ENCODE assay signal across 37 mouse cellular contexts in the genomic region with DNA sequence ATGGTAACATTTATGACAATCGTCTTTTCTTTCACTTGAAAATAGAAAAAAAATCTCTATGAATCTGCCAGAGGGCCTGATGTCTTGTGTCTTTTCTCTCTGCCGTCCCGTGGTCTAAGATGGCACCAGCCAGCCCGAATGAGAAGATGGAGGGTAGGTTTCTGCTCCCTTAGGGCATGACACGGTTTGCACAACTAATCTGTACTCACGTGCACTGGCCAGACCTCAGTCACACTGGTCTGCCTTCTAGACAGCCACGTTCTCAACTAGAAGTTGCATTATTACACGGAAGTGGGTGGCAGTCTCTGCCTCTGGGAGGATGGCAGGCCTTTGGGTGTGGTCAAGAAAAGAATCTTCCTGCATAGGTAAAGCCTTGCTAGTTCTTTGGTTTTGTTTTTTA. TPM values are rescaled to one million over a fixed set of nuclear protein-coding genes. Genes with fewer than 3 reads are reported as not detected.
"Had no signal": no experiment of that assay in that cellular context is flagged by ENCODE, and none has a peak within 500 bp of the region (broad histone marks: within the 10 kb centered on the region; RNA-seq: fewer than 3 reads in every experiment).

No protein-coding gene starts in this region.

- H3K4me3 ChIP-seq: embryonic facial prominence, embryonic 10.5 days; embryonic facial prominence, embryonic 12.5 days; embryonic facial prominence, embryonic 13.5 days; embryonic facial prominence, embryonic 15.5 days; erythroblast, embryonic 14.5 days; forebrain, embryonic 10.5 days; forebrain, embryonic 12.5 days; forebrain, embryonic 13.5 days; forebrain, embryonic 15.5 days; gastrocnemius, adult 2 months; heart, adult 2 months had no signal

- H3K9ac ChIP-seq: embryonic facial prominence, embryonic 12.5 days; embryonic facial prominence, embryonic 13.5 days; embryonic facial prominence, embryonic 15.5 days; forebrain, embryonic 12.5 days; forebrain, embryonic 13.5 days; forebrain, embryonic 15.5 days; forebrain, postnatal 0 days had no signal

- DNase-seq: cerebellum, adult 9-10 months; cerebellum, adult 9-11 months; cerebellum, postnatal 10 days; cerebellum, postnatal 14 days; cerebellum, postnatal 25 days; cerebellum, postnatal 36 days; embryo, embryonic 11 days; forebrain, postnatal 0 days; gastrocnemius, adult 2 months; gastrocnemius, postnatal 10 days; gastrocnemius, postnatal 14 days; gastrocnemius, postnatal 25 days; gastrocnemius, postnatal 36 days; heart, adult 18-20 months; heart, adult 2 months had no signal

- H3K27me3 ChIP-seq: embryonic facial prominence, embryonic 12.5 days; embryonic facial prominence, embryonic 13.5 days; embryonic facial prominence, embryonic 15.5 days; forebrain, embryonic 12.5 days; forebrain, embryonic 13.5 days; forebrain, embryonic 15.5 days had no signal

- H3K27ac ChIP-seq: embryonic facial prominence, embryonic 10.5 days; embryonic facial prominence, embryonic 12.5 days; embryonic facial prominence, embryonic 13.5 days; embryonic facial prominence, embryonic 15.5 days; forebrain, embryonic 10.5 days; forebrain, embryonic 12.5 days; forebrain, embryonic 13.5 days; forebrain, embryonic 15.5 days; gastrocnemius, adult 2 months; heart, adult 2 months had no signal

- H3K4me1 ChIP-seq: embryonic facial prominence, embryonic 15.5 days; forebrain, embryonic 13.5 days; forebrain, embryonic 15.5 days had no signal

- ATAC-seq: forebrain, embryonic 13.5 days; forebrain, embryonic 14.5 days; forebrain, embryonic 15.5 days; forebrain, embryonic 16.5 days; forebrain, postnatal 0 days had no signal

- H3K4me2 ChIP-seq: embryonic facial prominence, embryonic 12.5 days; embryonic facial prominence, embryonic 13.5 days; embryonic facial prominence, embryonic 15.5 days; forebrain, embryonic 12.5 days; forebrain, embryonic 13.5 days; forebrain, embryonic 15.5 days; heart, embryonic 11.5 days had no signal

- H3K9me3 ChIP-seq: embryonic facial prominence, embryonic 10.5 days; embryonic facial prominence, embryonic 12.5 days; embryonic facial prominence, embryonic 13.5 days; embryonic facial prominence, embryonic 15.5 days; forebrain, embryonic 10.5 days; forebrain, embryonic 12.5 days; forebrain, embryonic 13.5 days; forebrain, embryonic 15.5 days had no signal

- H3K36me3 ChIP-seq: embryonic facial prominence, embryonic 10.5 days; embryonic facial prominence, embryonic 12.5 days; embryonic facial prominence, embryonic 13.5 days; embryonic facial prominence, embryonic 15.5 days; forebrain, embryonic 10.5 days; forebrain, embryonic 12.5 days; forebrain, embryonic 15.5 days had no signal

RNA-seq across cellular contexts. Expression of a gene that starts 24.7 kb away (rescaled TPM):
- total RNA-seq: common myeloid progenitor, adult 5-6 weeks; forebrain, postnatal 0 days; gastrocnemius, adult 18-20 months; gastrocnemius, adult 2 months; gastrocnemius, adult 8-10 months; gastrocnemius, postnatal 10 days; gastrocnemius, postnatal 14 days; gastrocnemius, postnatal 25 days; gastrocnemius, postnatal 36 days; gastrocnemius, postnatal 4 days; granulocyte monocyte progenitor cell, adult 5-6 weeks; heart, adult 18-20 months; heart, adult 2 months had no signal
- polyA plus RNA-seq: embryonic facial prominence, embryonic 10.5 days; embryonic facial prominence, embryonic 11.5 days; embryonic facial prominence, embryonic 12.5 days; erythroblast, embryonic 14.5 days; forebrain, embryonic 10.5 days; forebrain, embryonic 11.5 days; forebrain, embryonic 12.5 days; forebrain, embryonic 13.5 days; forebrain, embryonic 14.5 days; forebrain, embryonic 15.5 days; forebrain, embryonic 16.5 days; forebrain, postnatal 0 days; heart, adult 2 months; heart, embryonic 11.5 days had no signal

RNA-seq across cellular contexts. Expression of a gene that starts 34.4 kb away (rescaled TPM):
- total RNA-seq: common myeloid progenitor, adult 5-6 weeks; forebrain, postnatal 0 days; gastrocnemius, adult 2 months; gastrocnemius, postnatal 14 days; gastrocnemius, postnatal 25 days; gastrocnemius, postnatal 36 days; granulocyte monocyte progenitor cell, adult 5-6 weeks; heart, adult 18-20 months; heart, adult 2 months had no signal
- polyA plus RNA-seq: cortical plate, adult 2 months; embryonic facial prominence, embryonic 10.5 days; embryonic facial prominence, embryonic 11.5 days; embryonic facial prominence, embryonic 12.5 days; embryonic facial prominence, embryonic 13.5 days; embryonic facial prominence, embryonic 14.5 days; embryonic facial prominence, embryonic 15.5 days; erythroblast, embryonic 14.5 days; forebrain, embryonic 10.5 days; forebrain, embryonic 11.5 days; forebrain, embryonic 12.5 days; forebrain, embryonic 13.5 days; forebrain, embryonic 14.5 days; forebrain, embryonic 15.5 days; forebrain, embryonic 16.5 days; forebrain, postnatal 0 days; frontal cortex, adult 2 months; heart, adult 2 months; heart, embryonic 11.5 days had no signal

RNA-seq across cellular contexts. Expression of a gene that starts 56.8 kb away (rescaled TPM):
- total RNA-seq: common myeloid progenitor, adult 5-6 weeks; forebrain, postnatal 0 days; gastrocnemius, adult 18-20 months; gastrocnemius, adult 2 months; gastrocnemius, adult 8-10 months; gastrocnemius, postnatal 10 days; gastrocnemius, postnatal 14 days; gastrocnemius, postnatal 25 days; gastrocnemius, postnatal 36 days; gastrocnemius, postnatal 4 days; granulocyte monocyte progenitor cell, adult 5-6 weeks; heart, adult 18-20 months; heart, adult 2 months had no signal
- polyA plus RNA-seq: cortical plate, adult 2 months; embryonic facial prominence, embryonic 10.5 days; embryonic facial prominence, embryonic 11.5 days; embryonic facial prominence, embryonic 12.5 days; embryonic facial prominence, embryonic 13.5 days; embryonic facial prominence, embryonic 14.5 days; embryonic facial prominence, embryonic 15.5 days; erythroblast, embryonic 14.5 days; forebrain, embryonic 10.5 days; forebrain, embryonic 11.5 days; forebrain, embryonic 12.5 days; forebrain, embryonic 13.5 days; forebrain, embryonic 14.5 days; forebrain, embryonic 15.5 days; forebrain, embryonic 16.5 days; forebrain, postnatal 0 days; frontal cortex, adult 2 months; heart, adult 2 months; heart, embryonic 11.5 days had no signal
